Mouse (Mus musculus): ENCODE measurements around the gene Cyp2d10. TPM values are rescaled to one million over a fixed set of nuclear protein-coding genes. Genes with fewer than 3 reads are reported as not detected.
"Not testable (repeated sequence)": the region's sequence is repeated elsewhere in the genome, so short reads cannot be mapped to it uniquely, and the experiment has no call there.

Gene Cyp2d10
- polyA plus RNA-seq, 1 experiment from 2014 or later: not detected

GRCm38 (mm10) chr15:82389916-82390315 lies 17.1 kb downstream of the Cyp2d10 start:
- not testable (repeated sequence) for ATAC-seq (ENCODE audit: low FRiP score, low read depth); H3K9me3 ChIP-seq; H3K27ac ChIP-seq; H3K36me3 ChIP-seq; H3K4me3 ChIP-seq; H3K27me3 ChIP-seq; H3K4me2 ChIP-seq (replicated peaks); H3K4me1 ChIP-seq; H3K9ac ChIP-seq
- WGBS: 91% methylated on average over 10 of the region's 10 CpGs

- 94% methylated on average over 2 of the region's 2 CpGs for WGBS
- H3K4me2 ChIP-seq (replicated peaks): no peak overlapping the region
- H3K4me3 ChIP-seq: no peak overlapping the region
- H3K36me3 ChIP-seq: no peaks in the 10 kb centered on the region
- no peak overlapping the region for H3K27ac ChIP-seq
- no peaks in the 10 kb centered on the region for H3K9me3 ChIP-seq
- H3K4me1 ChIP-seq: peaks cover 5% of the 10 kb centered on the region; the same call in 1 of the 2 replicates
- no peak for ATAC-seq (ENCODE audit: low FRiP score, low read depth)
- H3K27me3 ChIP-seq: no peaks in the 10 kb centered on the region
- H3K9ac ChIP-seq: no peak overlapping the region
Measured at GRCm38 (mm10) chr15:82385729-82386128, 21.3 kb downstream of the Cyp2d10 start.

GRCm38 (mm10) chr15:82382441-82382840 lies 24.6 kb downstream of the Cyp2d10 start:
- ATAC-seq (ENCODE audit: low FRiP score, low read depth): no peak
- Histone ChIP-seq H3K27me3 (no peaks in the 10 kb centered on the region), H3K4me1 (peaks cover 11% of the 10 kb centered on the region; the same call in 1 of the 2 replicates), H3K36me3 (no peaks in the 10 kb centered on the region), H3K9ac (no peak overlapping the region), H3K4me2 (replicated peaks) (no peak overlapping the region), H3K4me3 (no peak overlapping the region), H3K9me3 (no peaks in the 10 kb centered on the region), H3K27ac (no peak overlapping the region)
- 96% methylated on average over 2 of the region's 2 CpGs for WGBS

GRCm38 (mm10) chr15:82380714-82381062 lies 26.3 kb downstream of the Cyp2d10 start:
- peak overlapping the region; percentile 45 for H3K9ac ChIP-seq

GRCm38 (mm10) chr15:82379871-82380713 lies 26.9 kb downstream of the Cyp2d10 start, which contains the start of gene Cyp2d22:
Cyp2d22 (minus strand) TSS chr15:82380260.
- ATAC-seq (ENCODE audit: low FRiP score, low read depth): peak; percentile 89
- H3K9ac ChIP-seq: peak within 1 kb of the TSS; percentile 66
- no peaks in the 10 kb centered on the region for H3K27me3 ChIP-seq
- H3K4me2 ChIP-seq (replicated peaks): peak within 1 kb of the TSS; percentile 78
- peaks cover 19% of the 10 kb centered on the region; the same call in 1 of the 2 replicates for H3K4me1 ChIP-seq
- no peaks in the 10 kb centered on the region for H3K9me3 ChIP-seq
- peak within 1 kb of the TSS; percentile 52; the same call in 1 of the 2 replicates for H3K27ac ChIP-seq
- peak within 1 kb of the TSS; percentile 54 for H3K4me3 ChIP-seq
- 2% methylated on average over 18 of the region's 24 CpGs for WGBS
- no peaks in the 10 kb centered on the region for H3K36me3 ChIP-seq

More at GRCm38 (mm10) chr15:82380714-82381062, 26.3 kb downstream of the Cyp2d10 start:
- H3K9me3 ChIP-seq: no peaks in the 10 kb centered on the region
- H3K4me2 ChIP-seq (replicated peaks): peak overlapping the region; percentile 78
- peak overlapping the region; percentile 54 for H3K4me3 ChIP-seq
- 41% methylated on average over 7 of the region's 7 CpGs for WGBS
- H3K27me3 ChIP-seq: no peaks in the 10 kb centered on the region
- no peak for ATAC-seq (ENCODE audit: low FRiP score, low read depth)
- H3K36me3 ChIP-seq: no peaks in the 10 kb centered on the region
- peaks cover 19% of the 10 kb centered on the region; the same call in 1 of the 2 replicates for H3K4me1 ChIP-seq
- H3K27ac ChIP-seq: no peak overlapping the region

- WGBS: 23% methylated on average over 7 of the region's 7 CpGs
- Histone ChIP-seq H3K9me3 (no peaks in the 10 kb centered on the region), H3K27me3 (no peaks in the 10 kb centered on the region), H3K36me3 (no peaks in the 10 kb centered on the region), H3K4me2 (replicated peaks) (peak overlapping the region; percentile 78), H3K4me1 (peaks cover 19% of the 10 kb centered on the region; the same call in 1 of the 2 replicates), H3K9ac (peak overlapping the region; percentile 66), H3K4me3 (peak overlapping the region; percentile 54), H3K27ac (no peak overlapping the region; the same call in 1 of the 2 replicates)
- ATAC-seq (ENCODE audit: low FRiP score, low read depth): no peak
Measured at GRCm38 (mm10) chr15:82379511-82379870, 27.5 kb downstream of the Cyp2d10 start.

GRCm38 (mm10) chr15:82378261-82379180 lies 28.5 kb downstream of the Cyp2d10 start:
- ATAC-seq (ENCODE audit: low FRiP score, low read depth): no peak
- H3K4me2 ChIP-seq (replicated peaks): no peak overlapping the region; the same call in 1 of the 2 replicates
- no peaks in the 10 kb centered on the region for H3K27me3 ChIP-seq
- H3K4me1 ChIP-seq: peaks cover 19% of the 10 kb centered on the region; the same call in 1 of the 2 replicates
- WGBS: 56% methylated on average over 15 of the region's 15 CpGs
- H3K27ac ChIP-seq: no peak overlapping the region
- H3K4me3 ChIP-seq: no peak overlapping the region
- no peak overlapping the region for H3K9ac ChIP-seq
- no peaks in the 10 kb centered on the region for H3K36me3 ChIP-seq
- H3K9me3 ChIP-seq: no peaks in the 10 kb centered on the region

GRCm38 (mm10) chr15:82377701-82378100 lies 29.3 kb downstream of the Cyp2d10 start:
- H3K36me3 ChIP-seq: no peaks in the 10 kb centered on the region
- no peak overlapping the region for H3K4me3 ChIP-seq
- no peak overlapping the region for H3K27ac ChIP-seq
- H3K9ac ChIP-seq: no peak overlapping the region
- H3K4me1 ChIP-seq: peaks cover 19% of the 10 kb centered on the region; the same call in 1 of the 2 replicates
- ATAC-seq (ENCODE audit: low FRiP score, low read depth): no peak
- WGBS: 84% methylated on average over 5 of the region's 5 CpGs
- H3K4me2 ChIP-seq (replicated peaks): no peak overlapping the region
- no peaks in the 10 kb centered on the region for H3K27me3 ChIP-seq
- no peaks in the 10 kb centered on the region for H3K9me3 ChIP-seq

- Histone ChIP-seq H3K9ac (no peak overlapping the region), H3K4me1 (peaks cover 19% of the 10 kb centered on the region; the same call in 1 of the 2 replicates), H3K9me3 (no peaks in the 10 kb centered on the region), H3K27ac (no peak overlapping the region), H3K27me3 (no peaks in the 10 kb centered on the region), H3K4me2 (replicated peaks) (no peak overlapping the region), H3K36me3 (no peaks in the 10 kb centered on the region), H3K4me3 (no peak overlapping the region)
- WGBS: 76% methylated on average over 17 of the region's 17 CpGs
- ATAC-seq (ENCODE audit: low FRiP score, low read depth): no peak
Measured at GRCm38 (mm10) chr15:82376393-82377138, 30.4 kb downstream of the Cyp2d10 start.

GRCm38 (mm10) chr15:82375855-82376254 lies 31.1 kb downstream of the Cyp2d10 start:
- H3K27me3 ChIP-seq: no peaks in the 10 kb centered on the region
- ATAC-seq (ENCODE audit: low FRiP score, low read depth): no peak
- no peak overlapping the region for H3K4me3 ChIP-seq
- H3K27ac ChIP-seq: no peak overlapping the region
- H3K4me1 ChIP-seq: peaks cover 16% of the 10 kb centered on the region; the same call in 1 of the 2 replicates
- H3K36me3 ChIP-seq: no peaks in the 10 kb centered on the region
- WGBS: 92% methylated on average over 9 of the region's 9 CpGs
- no peaks in the 10 kb centered on the region for H3K9me3 ChIP-seq
- H3K9ac ChIP-seq: no peak overlapping the region
- no peak overlapping the region for H3K4me2 ChIP-seq (replicated peaks)

GRCm38 (mm10) chr15:82374437-82374836 lies 32.6 kb downstream of the Cyp2d10 start:
- Histone ChIP-seq H3K36me3 (no peaks in the 10 kb centered on the region), H3K4me2 (replicated peaks) (no peak overlapping the region), H3K4me3 (no peak overlapping the region), H3K27me3 (no peaks in the 10 kb centered on the region), H3K9me3 (no peaks in the 10 kb centered on the region), H3K4me1 (peaks cover 11% of the 10 kb centered on the region; the same call in 1 of the 2 replicates), H3K9ac (no peak overlapping the region), H3K27ac (no peak overlapping the region)
- WGBS: 78% methylated on average over 5 of the region's 5 CpGs
- no peak for ATAC-seq (ENCODE audit: low FRiP score, low read depth)
